8 mouse cellular contexts compared by ENCODE assay signal in genomic region chr6:128425046-128425445, GRCm38 (mm10). TPM values are rescaled to one million over a fixed set of nuclear protein-coding genes. Genes with fewer than 3 reads are reported as not detected.
DNase-seq lines count a peak whose midpoint lies in the region; ATAC-seq and TF ChIP-seq lines count a peak whose summit lies in the region.

No protein-coding gene starts in this region.

- no peak for TF ChIP-seq CTCF in cerebellum, adult 2 months (IDR thresholded peaks at IDR 0.05; ENCODE audit: borderline replicate concordance, insufficient read depth, low read depth, low read length)
- no peak for TF ChIP-seq CTCF in testis, adult 2 months (IDR thresholded peaks at IDR 0.05; ENCODE audit: control insufficient read depth, insufficient read depth, insufficient replicate concordance, low read depth, low read length)

- no peak for TF ChIP-seq POLR2A in cerebellum, adult 2 months (IDR thresholded peaks at IDR 0.05; ENCODE audit: borderline replicate concordance, insufficient read depth, low read length)
- no peak for TF ChIP-seq POLR2A in testis, adult 2 months (IDR thresholded peaks at IDR 0.05; ENCODE audit: control insufficient read depth, low read depth, low read length)
- TF ChIP-seq POLR2A in limb, embryonic 14.5 days (IDR thresholded peaks at IDR 0.05; ENCODE audit: borderline replicate concordance, extremely low read depth, insufficient read depth, insufficient read length) = no peak

- no peak for ATAC-seq in limb, embryonic 14.5 days (ENCODE audit: low FRiP score, low read depth)
- ATAC-seq in stomach, embryonic 16.5 days (ENCODE audit: insufficient read depth, low FRiP score) = no peak
- ATAC-seq in monocyte, adult 5-6 weeks (replicated peaks; ENCODE audit: insufficient number of reproducible peaks, low FRiP score, low TSS enrichment, poor library complexity, severe bottlenecking) = no peak

- peak in 1 of 2 experiments; percentile 43 for DNase-seq in cerebellum, adult 2 months
- DNase-seq in cerebellum, adult 9-10 months = no peak
- no peak for DNase-seq in testis, postnatal 14 days (ENCODE audit: low spot score)
- no peak for DNase-seq in limb, embryonic 14.5 days (ENCODE audit: low spot score)
- no peak for DNase-seq in adipocyte (ENCODE audit: low spot score)

- no peaks in the 10 kb centered on the region for H3K27me3 ChIP-seq in cerebellum, adult 2 months (ENCODE audit: control insufficient read depth, insufficient read depth, low read length)
- no peaks in the 10 kb centered on the region for H3K27me3 ChIP-seq in testis, adult 2 months (ENCODE audit: control insufficient read depth, insufficient read depth, low read length)
- no peaks in the 10 kb centered on the region for H3K27me3 ChIP-seq in limb, embryonic 14.5 days (ENCODE audit: control insufficient read depth, insufficient read depth, low read length)
- H3K27me3 ChIP-seq in stomach, embryonic 16.5 days (ENCODE audit: control insufficient read depth, insufficient read depth, low read length) = no peaks in the 10 kb centered on the region

- H3K9ac ChIP-seq in limb, embryonic 14.5 days (ENCODE audit: low read depth, low read length, severe bottlenecking) = peak overlapping the region; percentile 86
- peak overlapping the region; percentile 90 for H3K9ac ChIP-seq in stomach, embryonic 16.5 days (ENCODE audit: low read length)

- 22% methylated on average over 9 of the region's 9 CpGs for WGBS in cerebellum, adult 2 months
- WGBS in limb, embryonic 14.5 days = 18% methylated on average over 9 of the region's 9 CpGs
- WGBS in stomach, embryonic 16.5 days = 18% methylated on average over 9 of the region's 9 CpGs

- H3K36me3 ChIP-seq in testis, adult 2 months (ENCODE audit: control insufficient read depth, insufficient read depth, low read length) = no peaks in the 10 kb centered on the region
- H3K36me3 ChIP-seq in limb, embryonic 14.5 days (ENCODE audit: control insufficient read depth, insufficient read depth, low read length) = peaks cover 18% of the 10 kb centered on the region
- peaks cover 4% of the 10 kb centered on the region; the same call in 1 of the 2 replicates for H3K36me3 ChIP-seq in stomach, embryonic 16.5 days (ENCODE audit: control insufficient read depth, insufficient read depth, low read length)

- H3K4me3 ChIP-seq in cerebellum, adult 2 months (replicated peaks; ENCODE audit: insufficient read depth, low read depth, low read length) = peak overlapping the region; percentile 82
- H3K4me3 ChIP-seq in testis, adult 2 months (ENCODE audit: control insufficient read depth, low read depth, low read length) = peak overlapping the region; percentile 92
- H3K4me3 ChIP-seq in limb, embryonic 14.5 days (replicated peaks; ENCODE audit: low read length) = peak overlapping the region; percentile 50
- H3K4me3 ChIP-seq in stomach, embryonic 16.5 days (replicated peaks; ENCODE audit: low read length) = peak overlapping the region; percentile 60

- H3K4me1 ChIP-seq in cerebellum, adult 2 months (ENCODE audit: control insufficient read depth, insufficient read depth, low read length) = no peaks in the 10 kb centered on the region; the same call in 1 of the 2 replicates
- peaks cover 6% of the 10 kb centered on the region for H3K4me1 ChIP-seq in testis, adult 2 months (ENCODE audit: control insufficient read depth, insufficient read depth, low read length)
- 0 out of 2 replicates have a peak, but pooled peaks cover 3% of the 10 kb centered on the region for H3K4me1 ChIP-seq in limb, embryonic 14.5 days (ENCODE audit: control insufficient read depth, insufficient read depth, low read length)
- H3K4me1 ChIP-seq in stomach, embryonic 16.5 days (ENCODE audit: control insufficient read depth, insufficient read depth, low read length) = peaks cover 3% of the 10 kb centered on the region; the same call in 1 of the 2 replicates

- peak overlapping the region; percentile 53 for H3K4me2 ChIP-seq in limb, embryonic 14.5 days (replicated peaks; ENCODE audit: low read depth, low read length, severe bottlenecking)
- H3K4me2 ChIP-seq in stomach, embryonic 16.5 days (ENCODE audit: low read depth, low read length) = peak overlapping the region; percentile 83

- peak overlapping the region; percentile 99; the same call in 1 of the 2 replicates for H3K27ac ChIP-seq in cerebellum, adult 2 months (ENCODE audit: insufficient read depth, low read length)
- H3K27ac ChIP-seq in testis, adult 2 months (ENCODE audit: control insufficient read depth, insufficient read depth, low read depth, low read length) = peak overlapping the region; percentile 97
- H3K27ac ChIP-seq in limb, embryonic 14.5 days (replicated peaks; ENCODE audit: low read depth, low read length) = peak overlapping the region; percentile 97
- H3K27ac ChIP-seq in stomach, embryonic 16.5 days (ENCODE audit: low read length) = peak overlapping the region; percentile 97

- no peaks in the 10 kb centered on the region for H3K9me3 ChIP-seq in limb, embryonic 14.5 days (ENCODE audit: control insufficient read depth, low read length)
- no peaks in the 10 kb centered on the region for H3K9me3 ChIP-seq in stomach, embryonic 16.5 days (replicated peaks; ENCODE audit: control insufficient read depth, low read length)

RNA-seq across cellular contexts. Expression of gene Itfg2, which starts 0.3 kb away (rescaled TPM):
- 48.1 and 52.5 TPM in 2 replicates for polyA plus RNA-seq in cerebellum, adult 2 months (2012; rRNA removed)
- 13.8 and 15.7 TPM in 2 replicates for polyA plus RNA-seq in testis, adult 2 months (2012; rRNA removed)
- 34.5 and 41.5 TPM in 2 replicates for polyA plus RNA-seq in limb, embryonic 14.5 days (2012; rRNA removed)
- 29.0 and 32.1 TPM in 2 replicates for polyA plus RNA-seq in limb, embryonic 14.5 days (2014; fragmentation: Nextera tagmentation; extraction: Ambion mirVana)
- 25.0 and 36.4 TPM in 2 replicates for polyA plus RNA-seq in stomach, embryonic 16.5 days (2015; fragmentation: Nextera tagmentation; extraction: Ambion mirVana)
- total RNA-seq in monocyte, adult 5-6 weeks (2017) = 13.7 to 16.8 TPM (median 16.1 TPM) in 3 replicates

RNA-seq across cellular contexts. Expression of gene Fkbp4, which starts 13.4 kb away (rescaled TPM):
- 249 and 256 TPM in 2 replicates for polyA plus RNA-seq in cerebellum, adult 2 months (2012; rRNA removed)
- 342 and 357 TPM in 2 replicates for polyA plus RNA-seq in testis, adult 2 months (2012; rRNA removed)
- 187 and 227 TPM in 2 replicates for polyA plus RNA-seq in limb, embryonic 14.5 days (2012; rRNA removed)
- 297 and 306 TPM in 2 replicates for polyA plus RNA-seq in limb, embryonic 14.5 days (2014; fragmentation: Nextera tagmentation; extraction: Ambion mirVana)
- polyA plus RNA-seq in stomach, embryonic 16.5 days (2015; fragmentation: Nextera tagmentation; extraction: Ambion mirVana) = 413 and 416 TPM in 2 replicates
- total RNA-seq in monocyte, adult 5-6 weeks (2017) = 70.0 to 110 TPM (median 79.4 TPM) in 3 replicates

RNA-seq across cellular contexts. Expression of gene Nrip2, which starts 25.9 kb away (rescaled TPM):
- 52.2 and 59.6 TPM in 2 replicates for polyA plus RNA-seq in cerebellum, adult 2 months (2012; rRNA removed)
- polyA plus RNA-seq in testis, adult 2 months (2012; rRNA removed) = 1.6 and 1.9 TPM in 2 replicates
- polyA plus RNA-seq in limb, embryonic 14.5 days (2012; rRNA removed) = 5.7 and 6.2 TPM in 2 replicates
- 7.0 and 8.3 TPM in 2 replicates for polyA plus RNA-seq in limb, embryonic 14.5 days (2014; fragmentation: Nextera tagmentation; extraction: Ambion mirVana)
- polyA plus RNA-seq in stomach, embryonic 16.5 days (2015; fragmentation: Nextera tagmentation; extraction: Ambion mirVana) = 5.5 and 6.2 TPM in 2 replicates
- not detected in 3 replicates for total RNA-seq in monocyte, adult 5-6 weeks (2017)

RNA-seq across cellular contexts. Expression of gene Gm44596, which starts 49.7 kb away (rescaled TPM):
- not detected in 2 replicates for polyA plus RNA-seq in cerebellum, adult 2 months (2012; rRNA removed)
- polyA plus RNA-seq in testis, adult 2 months (2012; rRNA removed) = not detected in 2 replicates
- not detected in 2 replicates for polyA plus RNA-seq in limb, embryonic 14.5 days (2012; rRNA removed)
- not detected in 2 replicates for polyA plus RNA-seq in limb, embryonic 14.5 days (2014; fragmentation: Nextera tagmentation; extraction: Ambion mirVana)
- not detected in 2 replicates for polyA plus RNA-seq in stomach, embryonic 16.5 days (2015; fragmentation: Nextera tagmentation; extraction: Ambion mirVana)
- total RNA-seq in monocyte, adult 5-6 weeks (2017) = not detected in 3 replicates

RNA-seq across cellular contexts. Expression of gene Tex52, which starts 49.8 kb away (rescaled TPM):
- polyA plus RNA-seq in cerebellum, adult 2 months (2012; rRNA removed) = 5.4 and 8.0 TPM in 2 replicates
- 44.5 and 49.1 TPM in 2 replicates for polyA plus RNA-seq in testis, adult 2 months (2012; rRNA removed)
- 0.77 and 1.1 TPM in 2 replicates for polyA plus RNA-seq in limb, embryonic 14.5 days (2012; rRNA removed)
- 0.26 and 0.37 TPM in 2 replicates for polyA plus RNA-seq in limb, embryonic 14.5 days (2014; fragmentation: Nextera tagmentation; extraction: Ambion mirVana)
- 0.21 TPM in 2 replicates for polyA plus RNA-seq in stomach, embryonic 16.5 days (2015; fragmentation: Nextera tagmentation; extraction: Ambion mirVana)
- total RNA-seq in monocyte, adult 5-6 weeks (2017) = not detected in 3 replicates
